Mouse (Mus musculus) CD4-positive, CD25-positive, alpha-beta regulatory T cell, adult 2 months (primary cell): Measurements from ENCODE around the gene Col26a1.
A peak's percentile ranks its signal among the peaks of the same experiment; 100 is the strongest.

Experiments
- DNase-seq: peaks from one replicate; pipeline ENCODE4 v3.0.0-alpha.2; 2012; ENCODE audit warnings: low read depth, low spot score

Col26a1 gene

GRCm38 (mm10) chr5:136882788-136883439 lies at the start of gene Col26a1:
Gene Col26a1 (minus strand): TSS chr5:136883209.
- no peak for DNase-seq

GRCm38 (mm10) chr5:136931896-136932295 lies 48.9 kb upstream of the Col26a1 start:
- DNase-seq: no peak

GRCm38 (mm10) chr5:136929073-136929472 lies 46.1 kb upstream of the Col26a1 start:
- peak; percentile 88 for DNase-seq

GRCm38 (mm10) chr5:136923751-136924478 lies 40.9 kb upstream of the Col26a1 start:
- no peak for DNase-seq

GRCm38 (mm10) chr5:136922830-136923229 lies 39.8 kb upstream of the Col26a1 start:
- no peak for DNase-seq

GRCm38 (mm10) chr5:136919546-136920301 lies 36.7 kb upstream of the Col26a1 start:
- DNase-seq: no peak

- DNase-seq: peak; percentile 91
Observed at GRCm38 (mm10) chr5:136918655-136919472, 35.9 kb upstream of the Col26a1 start.

GRCm38 (mm10) chr5:136917613-136918242 lies 34.7 kb upstream of the Col26a1 start:
- no peak for DNase-seq

- DNase-seq: no peak
Observed at GRCm38 (mm10) chr5:136914183-136914582, 31.2 kb upstream of the Col26a1 start.

GRCm38 (mm10) chr5:136907991-136908857 lies 25.2 kb upstream of the Col26a1 start, which contains the start of gene Ift22:
Gene Ift22 (plus strand): TSS chr5:136908150.
- peak; percentile 87 for DNase-seq

- no peak for DNase-seq
Observed at GRCm38 (mm10) chr5:136907587-136907986, 24.6 kb upstream of the Col26a1 start.

GRCm38 (mm10) chr5:136905630-136906029 lies 22.6 kb upstream of the Col26a1 start:
- DNase-seq: peak; percentile 71

- DNase-seq: no peak
Observed at GRCm38 (mm10) chr5:136904621-136905020, 21.6 kb upstream of the Col26a1 start.

GRCm38 (mm10) chr5:136895529-136895963 lies 12.5 kb upstream of the Col26a1 start:
- DNase-seq: no peak

GRCm38 (mm10) chr5:136894840-136895528 lies 12.0 kb upstream of the Col26a1 start:
- no peak for DNase-seq

GRCm38 (mm10) chr5:136888539-136889355 lies 5.7 kb upstream of the Col26a1 start:
- DNase-seq: no peak

GRCm38 (mm10) chr5:136886957-136887356 lies 3.9 kb upstream of the Col26a1 start:
- no peak for DNase-seq

- no peak for DNase-seq
Observed at GRCm38 (mm10) chr5:136882055-136882787, 788 bp downstream of the Col26a1 start.
